Mouse (Mus musculus) embryonic facial prominence, embryonic 11.5 days (tissue): ENCODE measurements at regions not wholly inside any gene's neighbourhood (a gene's known extent, or its start where the extent isn't known, plus 50 kb on each side); places are given as distances from the start of the nearest gene placed in this dataset.

ENCODE experiments used
- ATAC-seq: fragments of 200-750 bp; cut with Nextera tagmentation; replicated peaks from 2 replicates; pipeline ENCODE4 v1.8.0; 2017; ENCODE audit warnings: low read depth; ENCODE audit not compliant: insufficient number of reproducible peaks, low FRiP score, low TSS enrichment
- DNase-seq: peaks from one replicate; pipeline ENCODE4 v3.0.0-alpha.2; 2015; ENCODE audit warnings: low spot score
- H3K27ac ChIP-seq: fragments of 300-500 bp; sonication (generic); replicated peaks from 2 replicates; pipeline ENCODE4 v1.5.1; 2014; ENCODE audit warnings: mild to moderate bottlenecking, low read depth, low read length, control low read depth
- H3K27me3 ChIP-seq: fragments of 300-500 bp; sonication (generic); 2 replicates; pipeline ENCODE4 v1.6.1; 2014; ENCODE audit warnings: mild to moderate bottlenecking, low read length, moderate library complexity, mixed read lengths; ENCODE audit not compliant: control insufficient read depth, insufficient read depth
- H3K36me3 ChIP-seq: fragments of 300-500 bp; sonication (generic); replicated peaks from 2 replicates; pipeline ENCODE4 v1.6.1; 2014; ENCODE audit warnings: low read depth, mild to moderate bottlenecking, low read length, moderate library complexity, mixed read lengths; ENCODE audit not compliant: control insufficient read depth, insufficient read depth
- H3K4me1 ChIP-seq: fragments of 300-500 bp; sonication (generic); 2 replicates; pipeline ENCODE4 v1.6.1; 2014; ENCODE audit warnings: low read length, mixed read lengths; ENCODE audit not compliant: control insufficient read depth, insufficient read depth
- H3K4me2 ChIP-seq: fragments of 300-500 bp; sonication (generic); 2 replicates; pipeline ENCODE4 v1.6.1; 2014; ENCODE audit warnings: low read depth, mild to moderate bottlenecking, control low read depth, low read length, moderate library complexity
- H3K4me3 ChIP-seq: fragments of 300-500 bp; sonication (generic); 2 replicates; pipeline ENCODE4 v1.5.1; 2014; ENCODE audit warnings: low read depth, low read length, control low read depth
- H3K9ac ChIP-seq: fragments of 300-500 bp; sonication (generic); replicated peaks from 2 replicates; pipeline ENCODE4 v1.6.1; 2014; ENCODE audit warnings: mild to moderate bottlenecking, control low read depth, low read length
- H3K9me3 ChIP-seq: fragments of 300-500 bp; sonication (generic); replicated peaks from 2 replicates; pipeline ENCODE4 v1.6.1; 2016; ENCODE audit warnings: mild to moderate bottlenecking, low read length, inconsistent platforms, mixed read lengths; ENCODE audit not compliant: control insufficient read depth
- WGBS: fragments of 180-500 bp; shearing (Covaris S2); extraction: QIAGEN DNeasy Blood & Tissue Kit; methylation state at CpG from one replicate; pipeline ENCODE4 v1.1.7; 2014; 5-methylcytosine and 5-hydroxymethylcytosine counted together

GRCm38 (mm10) chr12:56275556-56276242, 70.0 kb downstream of the Mbip start:
- no peaks in the 10 kb centered on the region for H3K9me3 ChIP-seq
- no peaks in the 10 kb centered on the region for H3K27me3 ChIP-seq
- H3K27ac ChIP-seq = no peak overlapping the region
- WGBS = 61% methylated on average over 17 of the region's 17 CpGs
- ATAC-seq = no peak
- DNase-seq = no peak
- no peak overlapping the region for H3K4me2 ChIP-seq
- H3K4me3 ChIP-seq = no peak overlapping the region
- no peaks in the 10 kb centered on the region for H3K4me1 ChIP-seq
- H3K9ac ChIP-seq = no peak overlapping the region
- H3K36me3 ChIP-seq = no peaks in the 10 kb centered on the region

GRCm38 (mm10) chr12:56265049-56265448, 80.6 kb downstream of the Mbip start:
- no peak for ATAC-seq
- H3K27me3 ChIP-seq = no peaks in the 10 kb centered on the region
- no peak overlapping the region for H3K4me3 ChIP-seq
- 82% methylated on average over 6 of the region's 6 CpGs for WGBS
- H3K9ac ChIP-seq = no peak overlapping the region
- H3K4me2 ChIP-seq = no peak overlapping the region
- no peak for DNase-seq
- no peaks in the 10 kb centered on the region for H3K9me3 ChIP-seq
- H3K4me1 ChIP-seq = no peaks in the 10 kb centered on the region
- H3K36me3 ChIP-seq = no peaks in the 10 kb centered on the region
- no peak overlapping the region for H3K27ac ChIP-seq

GRCm38 (mm10) chr12:56261471-56261870, 84.2 kb downstream of the Mbip start:
- DNase-seq (no peak), ATAC-seq (no peak)
- Histone ChIP-seq H3K27me3 (no peaks in the 10 kb centered on the region), H3K4me2 (no peak overlapping the region), H3K4me3 (no peak overlapping the region), H3K4me1 (no peaks in the 10 kb centered on the region), H3K9ac (no peak overlapping the region), H3K9me3 (no peaks in the 10 kb centered on the region), H3K27ac (no peak overlapping the region), H3K36me3 (no peaks in the 10 kb centered on the region)
- 85% methylated on average over 4 of the region's 4 CpGs for whole genome bisulfite sequencing

DNA sequence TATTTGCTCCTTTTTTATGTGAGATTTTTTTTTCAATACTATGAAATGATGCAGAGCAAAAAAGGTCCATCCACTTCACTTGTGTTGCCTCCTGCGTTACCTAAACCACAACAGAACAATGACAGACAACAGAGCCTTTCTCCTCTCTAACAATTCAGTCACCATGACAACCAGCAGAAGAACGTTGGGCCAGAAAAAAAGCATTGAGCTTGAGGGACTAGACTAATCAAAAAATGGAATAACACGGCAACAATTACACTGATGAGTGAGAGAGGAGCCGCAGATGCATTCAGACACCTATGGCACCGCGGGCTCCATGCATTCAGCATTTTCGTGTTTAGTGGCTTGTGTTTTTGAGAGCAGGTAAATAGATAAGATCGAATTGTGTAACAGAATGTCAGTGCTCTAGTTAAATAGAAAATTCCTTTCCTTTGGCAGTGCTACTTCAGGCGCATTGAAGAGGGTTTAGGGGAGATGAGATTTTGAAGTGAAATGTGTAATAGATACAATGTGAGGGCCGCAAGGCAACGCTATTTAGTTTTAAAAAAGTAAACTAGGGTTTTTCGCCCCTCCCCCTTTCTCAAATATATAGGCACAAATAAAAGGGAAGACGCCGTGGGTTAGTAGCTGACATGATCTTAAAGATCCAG, 87.2 kb downstream of the Mbip start:
- no peak overlapping the region for H3K4me2 ChIP-seq
- no peak overlapping the region for H3K4me3 ChIP-seq
- peak; percentile 19 for DNase-seq

GRCm38 (mm10) chr12:56256243-56256881, 89.3 kb downstream of the Mbip start:
- H3K36me3 ChIP-seq = no peaks in the 10 kb centered on the region
- no peak overlapping the region for H3K27ac ChIP-seq
- WGBS = 87% methylated on average over 11 of the region's 11 CpGs
- H3K9ac ChIP-seq = no peak overlapping the region
- no peak overlapping the region for H3K4me3 ChIP-seq
- no peaks in the 10 kb centered on the region for H3K4me1 ChIP-seq
- ATAC-seq (no peak), DNase-seq (no peak)
- no peaks in the 10 kb centered on the region for H3K27me3 ChIP-seq
- no peaks in the 10 kb centered on the region for H3K9me3 ChIP-seq
- H3K4me2 ChIP-seq = no peak overlapping the region

More for the DNA sequence above, 87.2 kb downstream of the Mbip start:
- no peak overlapping the region for H3K9ac ChIP-seq
- ATAC-seq = no peak
- H3K4me1 ChIP-seq = no peaks in the 10 kb centered on the region
- 73% methylated on average over 14 of the region's 14 CpGs for WGBS
- H3K27ac ChIP-seq = no peak overlapping the region
- no peaks in the 10 kb centered on the region for H3K27me3 ChIP-seq
- no peaks in the 10 kb centered on the region for H3K9me3 ChIP-seq
- H3K36me3 ChIP-seq = no peaks in the 10 kb centered on the region

GRCm38 (mm10) chr12:56252612-56253444, 92.9 kb downstream of the Mbip start:
- Histone ChIP-seq H3K4me2 (no peak overlapping the region), H3K9ac (no peak overlapping the region)
- ATAC-seq = no peak

DNA sequence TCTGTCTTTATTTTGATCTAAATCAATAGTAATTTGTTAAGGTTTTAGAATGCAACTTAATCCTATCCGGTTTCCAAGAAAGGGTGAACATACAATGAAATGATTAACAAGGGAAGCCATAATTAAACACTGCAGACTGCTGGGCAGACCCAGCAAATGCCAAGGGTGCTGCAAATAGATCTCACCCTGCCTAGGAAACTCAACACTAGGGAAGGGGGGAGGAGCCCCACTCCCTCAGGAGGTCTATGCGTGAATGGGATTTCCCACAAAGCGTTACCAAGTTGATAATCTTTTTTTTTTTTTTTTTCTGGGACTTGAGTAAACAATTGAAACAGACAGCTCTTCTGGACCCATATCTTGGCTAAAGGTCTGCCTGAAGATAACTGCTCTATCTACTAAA, 95.4 kb downstream of the Mbip start:
- WGBS = 26% methylated on average over 3 of the region's 3 CpGs
- no peaks in the 10 kb centered on the region for H3K4me1 ChIP-seq
- no peak overlapping the region for H3K27ac ChIP-seq
- H3K9me3 ChIP-seq = no peaks in the 10 kb centered on the region
- ATAC-seq (no peak), DNase-seq (no peak)
- H3K4me3 ChIP-seq = no peak overlapping the region
- no peak overlapping the region for H3K9ac ChIP-seq
- no peak overlapping the region for H3K4me2 ChIP-seq
- H3K27me3 ChIP-seq = no peaks in the 10 kb centered on the region
- H3K36me3 ChIP-seq = no peaks in the 10 kb centered on the region

More at GRCm38 (mm10) chr12:56252612-56253444, 92.9 kb downstream of the Mbip start:
- 36% methylated on average over 7 of the region's 7 CpGs for WGBS
- Histone ChIP-seq H3K27ac (no peak overlapping the region), H3K4me3 (no peak overlapping the region), H3K9me3 (no peaks in the 10 kb centered on the region), H3K27me3 (no peaks in the 10 kb centered on the region), H3K4me1 (no peaks in the 10 kb centered on the region), H3K36me3 (no peaks in the 10 kb centered on the region)
- peak; percentile 7 for DNase-seq
